Mouse (Mus musculus) lung, postnatal 0 days (tissue): ENCODE results near the gene Fam118b. TPM values are rescaled to one million over a fixed set of nuclear protein-coding genes. Genes with fewer than 3 reads are reported as not detected.
A peak's percentile ranks its signal among the peaks of the same experiment; 100 is the strongest.

ENCODE experiments used
- ATAC-seq: fragments of 200-750 bp; cut with Nextera tagmentation; 2 replicates; pipeline ENCODE4 v1.8.0; 2017; ENCODE audit warnings: moderate library complexity
- DNase-seq: peaks from one replicate; pipeline ENCODE4 v3.0.0-alpha.2; 2016; ENCODE audit warnings: low spot score
- H3K27ac ChIP-seq: fragments of 300-500 bp; sonication (generic); 2 replicates; pipeline ENCODE4 v1.5.1; 2014; ENCODE audit warnings: antibody characterized with exemption, mild to moderate bottlenecking, low read length, mixed read lengths
- H3K27me3 ChIP-seq: fragments of 300-500 bp; sonication (generic); replicated peaks from 2 replicates; pipeline ENCODE4 v1.6.1; 2014; ENCODE audit warnings: low read length, mixed read lengths; ENCODE audit not compliant: insufficient read depth
- H3K36me3 ChIP-seq: fragments of 300-500 bp; sonication (generic); 2 replicates; pipeline ENCODE4 v1.6.1; 2014; ENCODE audit warnings: low read length, mixed read lengths; ENCODE audit not compliant: insufficient read depth
- H3K4me1 ChIP-seq: fragments of 300-500 bp; sonication (generic); 2 replicates; pipeline ENCODE4 v1.6.1; 2014; ENCODE audit warnings: antibody characterized with exemption, low read depth, low read length, mixed read lengths; ENCODE audit not compliant: insufficient read depth
- H3K4me2 ChIP-seq: fragments of 300-500 bp; sonication (generic); replicated peaks from 2 replicates; pipeline ENCODE4 v1.6.1; 2014; ENCODE audit warnings: low read depth, mild to moderate bottlenecking, low read length, moderate library complexity, mixed read lengths
- H3K4me3 ChIP-seq: fragments of 300-500 bp; sonication (generic); 2 replicates; pipeline ENCODE4 v1.5.1; 2014; ENCODE audit warnings: low read depth, low read length
- H3K9ac ChIP-seq: fragments of 300-500 bp; sonication (generic); replicated peaks from 2 replicates; pipeline ENCODE4 v1.6.1; 2014; ENCODE audit warnings: low read depth, mild to moderate bottlenecking
- H3K9me3 ChIP-seq: fragments of 300-500 bp; sonication (generic); 2 replicates; pipeline ENCODE4 v1.6.1; 2016; ENCODE audit warnings: low read length, mixed read lengths
- CTCF ChIP-seq: IDR thresholded peaks from 2 replicates; pipeline ENCODE4 v1.5.1; 2016; ENCODE audit warnings: antibody characterized with exemption, mild to moderate bottlenecking
- EP300 ChIP-seq: IDR thresholded peaks from 2 replicates; pipeline ENCODE4 v1.6.1; 2016; ENCODE audit warnings: antibody characterized with exemption, mild to moderate bottlenecking, control low read depth
- WGBS: fragments of 180-500 bp; shearing (Covaris S2); extraction: QIAGEN DNeasy Blood & Tissue Kit; methylation state at CpG from one replicate; pipeline ENCODE4 v1.1.7; 2014; 5-methylcytosine and 5-hydroxymethylcytosine counted together
- polyA plus RNA-seq: library from polyadenylated mRNA; unstranded; fragments of >200 nt; fragmentation: Nextera tagmentation; extraction: Ambion mirVana; gene quantifications from 2 replicates; pipeline ENCODE4 v1.2.1, GENCODE M21; 2015

Gene Fam118b
- polyA plus RNA-seq, 1 experiment from 2014 or later = 25.8 TPM

DNA sequence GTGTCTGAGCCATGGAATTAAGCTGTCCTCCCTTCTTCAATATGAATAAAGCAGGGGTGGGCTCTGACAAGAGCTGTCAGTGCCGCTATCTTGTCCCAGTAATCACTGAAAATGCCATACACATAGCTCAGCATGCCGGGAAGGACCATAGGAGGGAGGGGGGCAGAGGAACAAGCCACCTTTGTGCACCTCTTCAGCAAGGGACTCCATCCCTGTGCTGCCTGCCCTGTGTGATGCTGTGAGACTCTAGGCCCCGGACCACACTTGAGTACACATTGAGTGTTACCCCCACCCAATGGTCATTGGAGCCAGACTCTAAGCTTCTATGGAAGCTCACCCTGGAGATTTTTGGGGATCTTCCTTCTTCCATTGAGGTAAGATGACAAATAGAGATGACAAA is 18.7 kb upstream of the Fam118b start:
- Histone ChIP-seq H3K4me2 (no peak overlapping the region), H3K27me3 (0 out of 2 replicates have a peak, but pooled peaks cover 4% of the 10 kb centered on the region), H3K9ac (no peak overlapping the region), H3K27ac (no peak overlapping the region), H3K9me3 (no peaks in the 10 kb centered on the region), H3K36me3 (no peaks in the 10 kb centered on the region), H3K4me1 (no peaks in the 10 kb centered on the region), H3K4me3 (no peak overlapping the region)
- DNase-seq (no peak), ATAC-seq (no peak)
- WGBS = 81% methylated on average over 3 of the region's 3 CpGs
- TF ChIP-seq CTCF (no peak), EP300 (no peak)

DNA sequence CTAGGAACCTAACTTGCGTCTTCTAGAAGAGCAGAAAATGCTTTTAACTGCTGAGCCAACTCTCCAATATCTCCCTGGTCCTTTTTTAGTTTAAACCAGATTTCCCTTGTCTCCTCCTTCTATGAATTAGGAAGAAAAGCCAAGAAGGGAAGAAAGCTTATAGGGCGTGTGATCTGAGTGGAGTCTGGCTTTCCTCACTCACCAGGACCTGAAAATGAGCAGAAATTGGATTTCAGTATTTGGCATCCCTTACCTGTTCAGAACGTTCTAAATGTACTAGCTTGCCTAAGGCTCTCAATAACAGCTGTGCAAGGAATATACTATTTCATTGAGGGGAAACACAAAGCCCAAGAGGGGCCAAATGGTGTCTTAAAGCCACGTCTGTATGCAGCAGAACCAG is 16.7 kb upstream of the Fam118b start:
- Histone ChIP-seq H3K4me2 (no peak overlapping the region), H3K36me3 (no peaks in the 10 kb centered on the region), H3K9ac (no peak overlapping the region), H3K27me3 (0 out of 2 replicates have a peak, but pooled peaks cover 4% of the 10 kb centered on the region), H3K4me3 (no peak overlapping the region), H3K27ac (no peak overlapping the region), H3K9me3 (no peaks in the 10 kb centered on the region), H3K4me1 (no peaks in the 10 kb centered on the region)
- TF ChIP-seq CTCF (no peak), EP300 (no peak)
- no peak for DNase-seq
- ATAC-seq = no peak
- WGBS = 83% methylated on average over 4 of the region's 4 CpGs

DNA sequence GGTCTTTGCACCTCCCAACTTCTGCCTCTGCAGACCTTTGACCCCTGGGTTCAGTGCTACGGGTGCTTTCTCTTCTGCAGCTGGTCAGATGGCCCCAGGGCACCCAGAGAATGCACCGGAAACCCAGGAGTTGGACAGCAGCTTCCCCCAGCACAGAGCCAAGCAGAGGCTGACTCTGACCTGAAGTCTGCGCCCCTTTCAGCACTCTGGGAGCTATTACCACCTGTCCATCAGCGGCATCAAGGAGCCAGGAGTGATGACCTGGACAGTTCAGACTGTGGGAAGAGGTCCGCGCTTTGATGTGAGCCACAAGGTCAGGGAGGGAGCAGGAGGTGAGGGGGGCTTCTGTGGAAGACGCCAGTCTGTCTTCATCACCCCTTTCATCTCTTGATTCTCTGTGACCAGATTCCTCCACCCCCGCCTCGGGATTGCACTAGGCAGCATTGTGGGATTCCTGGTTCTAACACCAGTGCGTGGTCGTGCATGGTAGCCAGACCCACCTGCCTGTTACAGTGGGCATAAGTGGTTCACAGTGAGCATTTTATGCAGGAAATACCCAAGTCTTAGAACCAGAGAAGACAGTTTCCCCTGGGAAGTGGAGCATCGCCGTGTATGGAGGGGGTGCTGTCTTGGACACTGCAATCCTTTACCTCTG is 15.9 kb upstream of the Fam118b start:
- ATAC-seq = no peak
- TF ChIP-seq CTCF = no peak
- no peak for TF ChIP-seq EP300
- H3K36me3 ChIP-seq = no peaks in the 10 kb centered on the region
- no peak for DNase-seq
- H3K4me3 ChIP-seq = no peak overlapping the region
- WGBS = 68% methylated on average over 13 of the region's 13 CpGs
- H3K27me3 ChIP-seq = 0 out of 2 replicates have a peak, but pooled peaks cover 4% of the 10 kb centered on the region
- no peak overlapping the region for H3K4me2 ChIP-seq
- no peak overlapping the region for H3K9ac ChIP-seq
- H3K9me3 ChIP-seq = no peaks in the 10 kb centered on the region
- no peaks in the 10 kb centered on the region for H3K4me1 ChIP-seq
- no peak overlapping the region for H3K27ac ChIP-seq

DNA sequence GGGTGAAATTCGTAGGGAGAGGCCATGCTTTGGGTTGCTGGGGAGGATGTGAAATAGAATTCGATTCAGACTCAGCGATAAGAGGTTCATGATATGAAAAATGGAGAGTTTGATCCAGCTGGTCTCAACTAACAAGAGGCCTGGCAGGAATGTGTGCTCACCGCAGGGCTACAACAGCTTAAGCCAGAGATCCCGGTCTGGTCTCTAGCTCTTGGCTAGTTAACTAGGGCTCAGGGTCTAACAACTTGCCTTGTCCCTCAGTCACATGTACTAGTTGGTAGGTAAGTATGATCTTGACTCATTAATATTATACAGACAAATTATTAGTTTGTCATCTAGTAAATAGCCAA is 15.2 kb upstream of the Fam118b start:
- Histone ChIP-seq H3K4me3 (no peak overlapping the region), H3K9ac (no peak overlapping the region), H3K27me3 (no peaks in the 10 kb centered on the region), H3K9me3 (no peaks in the 10 kb centered on the region), H3K27ac (no peak overlapping the region), H3K4me2 (no peak overlapping the region), H3K4me1 (no peaks in the 10 kb centered on the region), H3K36me3 (no peaks in the 10 kb centered on the region)
- no peak for TF ChIP-seq CTCF
- DNase-seq (no peak), ATAC-seq (no peak)
- WGBS = 52% methylated on average over 5 of the region's 5 CpGs

DNA sequence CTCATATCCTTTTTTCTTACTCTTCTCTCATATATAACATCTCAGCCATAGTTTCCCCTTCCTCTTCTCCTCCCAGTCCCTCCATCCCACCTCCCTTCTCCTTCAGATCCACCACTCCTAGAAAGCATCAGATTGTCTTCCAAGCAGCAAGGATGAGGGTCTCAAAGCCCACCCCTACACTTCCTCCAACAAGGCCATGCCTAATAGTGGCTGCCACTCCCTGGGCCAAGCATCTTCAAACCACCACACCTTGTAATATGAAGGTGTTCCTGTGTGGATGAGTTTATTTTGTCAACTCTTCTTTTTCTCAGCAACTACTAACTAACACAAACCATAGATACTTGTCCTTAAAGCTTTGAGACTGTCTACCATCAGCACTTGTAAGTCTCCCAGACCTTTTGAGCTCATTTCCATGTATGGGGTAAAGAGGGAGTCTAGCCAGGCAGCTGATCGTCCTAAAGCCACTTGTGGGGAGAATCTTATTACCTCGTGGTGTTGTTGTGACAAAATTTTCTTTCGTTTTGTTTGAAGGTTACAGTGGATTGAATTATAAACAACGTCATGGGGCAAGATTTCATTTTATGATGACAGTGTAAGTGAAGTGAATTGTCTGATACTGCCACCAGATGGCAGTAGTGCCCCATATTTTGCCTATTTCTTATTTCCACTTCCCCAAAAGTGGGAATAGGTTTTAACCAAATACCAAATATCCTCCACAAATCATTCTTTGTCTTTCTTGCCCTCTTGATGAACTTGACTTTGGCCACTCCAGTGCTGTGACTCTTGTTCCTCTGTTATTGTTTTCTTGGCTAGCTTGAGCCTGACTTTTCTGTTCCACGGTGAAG is 14.6 kb upstream of the Fam118b start:
- 13% methylated on average over 5 of the region's 5 CpGs for WGBS
- Histone ChIP-seq H3K4me3 (no peak overlapping the region), H3K9ac (no peak overlapping the region; the same call in 1 of the 2 replicates), H3K4me1 (no peaks in the 10 kb centered on the region), H3K4me2 (no peak overlapping the region), H3K27me3 (no peaks in the 10 kb centered on the region), H3K36me3 (no peaks in the 10 kb centered on the region), H3K27ac (no peak overlapping the region), H3K9me3 (no peaks in the 10 kb centered on the region)
- TF ChIP-seq CTCF (peak; percentile 85), EP300 (no peak)
- ATAC-seq = peak; percentile 35; the same call in 1 of the 2 replicates
- peak; percentile 78 for DNase-seq

DNA sequence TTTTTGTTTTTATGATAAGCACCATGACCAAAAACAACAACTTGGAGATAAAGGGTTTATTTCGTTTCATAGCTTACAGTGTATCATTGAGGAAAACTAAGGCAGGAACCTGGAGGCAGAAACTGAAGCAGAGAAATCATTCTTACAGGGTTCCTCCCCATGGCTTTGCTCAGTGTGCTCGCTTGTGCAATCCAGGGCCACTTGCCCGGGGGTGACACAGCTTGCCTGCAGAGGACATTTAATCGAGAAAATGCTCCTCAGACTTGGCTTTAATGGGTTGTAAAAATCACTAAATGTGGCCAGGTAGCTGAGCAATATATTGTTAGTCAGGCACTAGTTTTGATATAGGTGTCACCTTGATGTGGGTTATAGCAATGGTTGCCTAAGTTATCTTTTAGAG is 10.8 kb upstream of the Fam118b start:
- Histone ChIP-seq H3K9ac (no peak overlapping the region), H3K27ac (no peak overlapping the region), H3K9me3 (no peaks in the 10 kb centered on the region), H3K27me3 (no peaks in the 10 kb centered on the region), H3K4me1 (no peaks in the 10 kb centered on the region), H3K4me3 (no peak overlapping the region), H3K4me2 (no peak overlapping the region), H3K36me3 (peaks cover 13% of the 10 kb centered on the region; the same call in 1 of the 2 replicates)
- WGBS = 83% methylated on average over 4 of the region's 4 CpGs
- TF ChIP-seq CTCF = no peak
- no peak for TF ChIP-seq EP300
- ATAC-seq (no peak), DNase-seq (no peak)
